Mouse (Mus musculus) embryonic facial prominence, embryonic 14.5 days (tissue): ENCODE data around the gene Clta. TPM values are rescaled to one million over a fixed set of nuclear protein-coding genes. Genes with fewer than 3 reads are reported as not detected.

Experiments
- ATAC-seq: fragments of 200-750 bp; cut with Nextera tagmentation; 2 replicates; pipeline ENCODE4 v1.8.0; 2017; ENCODE audit warnings: low read depth, moderate number of reproducible peaks, moderate TSS enrichment
- DNase-seq: peaks from one replicate; pipeline ENCODE4 v3.0.0-alpha.2; 2015; ENCODE audit warnings: low spot score
- H3K27ac ChIP-seq: fragments of 300-500 bp; sonication (generic); replicated peaks from 2 replicates; pipeline ENCODE4 v1.5.1; 2014; ENCODE audit warnings: low read depth, mild to moderate bottlenecking, low read length, moderate library complexity
- H3K27me3 ChIP-seq: fragments of 300-500 bp; sonication (generic); replicated peaks from 2 replicates; pipeline ENCODE4 v1.6.1; 2014; ENCODE audit warnings: low read length; ENCODE audit not compliant: control insufficient read depth, insufficient read depth
- H3K36me3 ChIP-seq: fragments of 300-500 bp; sonication (generic); 2 replicates; pipeline ENCODE4 v1.6.1; 2014; ENCODE audit warnings: low read length, mixed read lengths; ENCODE audit not compliant: control insufficient read depth, insufficient read depth
- H3K4me1 ChIP-seq: fragments of 300-500 bp; sonication (generic); 2 replicates; pipeline ENCODE4 v1.6.1; 2014; ENCODE audit warnings: antibody characterized with exemption, low read length; ENCODE audit not compliant: control insufficient read depth, insufficient read depth
- H3K4me2 ChIP-seq: fragments of 300-500 bp; sonication (generic); 2 replicates; pipeline ENCODE4 v1.6.1; 2014; ENCODE audit warnings: low read depth, mild to moderate bottlenecking, low read length, moderate library complexity, mixed read lengths
- H3K4me3 ChIP-seq: fragments of 300-500 bp; sonication (generic); 2 replicates; pipeline ENCODE4 v1.5.1; 2014; ENCODE audit warnings: low read depth, mild to moderate bottlenecking, low read length
- H3K9ac ChIP-seq: fragments of 300-500 bp; sonication (generic); 2 replicates; pipeline ENCODE4 v1.6.1; 2014; ENCODE audit warnings: low read depth, mild to moderate bottlenecking, low read length, moderate library complexity, mixed read lengths
- H3K9me3 ChIP-seq: fragments of 300-500 bp; sonication (generic); 2 replicates; pipeline ENCODE4 v1.6.1; 2016; ENCODE audit warnings: low read length; ENCODE audit not compliant: control insufficient read depth
- WGBS: fragments of 180-500 bp; shearing (Covaris S2); extraction: QIAGEN DNeasy Blood & Tissue Kit; methylation state at CpG from one replicate; pipeline ENCODE4 v1.1.7; 2014; 5-methylcytosine and 5-hydroxymethylcytosine counted together
- polyA plus RNA-seq: library from polyadenylated mRNA; unstranded; fragments of >200 nt; fragmentation: Nextera tagmentation; extraction: Ambion mirVana; gene quantifications from 2 replicates; pipeline ENCODE4 v1.2.1, GENCODE M21; 2014

The Clta gene
- polyA plus RNA-seq, 1 experiment from 2014 or later = 258 TPM

- Histone ChIP-seq H3K4me3 (no peak overlapping the region), H3K4me1 (peaks cover 24% of the 10 kb centered on the region), H3K9ac (peak overlapping the region; percentile 25; the same call in 1 of the 2 replicates), H3K9me3 (no peaks in the 10 kb centered on the region), H3K27me3 (no peaks in the 10 kb centered on the region), H3K36me3 (no peaks in the 10 kb centered on the region), H3K27ac (no peak overlapping the region), H3K4me2 (no peak overlapping the region)
- ATAC-seq = no peak
- WGBS = 26% methylated on average over 11 of the region's 13 CpGs
- DNase-seq = peak; percentile 34
These were observed 35.6 kb upstream of the Clta start for GRCm38 (mm10) chr4:43968650-43969049.

- DNase-seq (peak; percentile 75), ATAC-seq (peak; percentile 41; the same call in 1 of the 2 replicates)
- no peak overlapping the region for H3K4me3 ChIP-seq
- H3K4me1 ChIP-seq = peaks cover 24% of the 10 kb centered on the region
- 0 out of 2 replicates have a peak, but pooled peaks cover 3% of the 10 kb centered on the region for H3K36me3 ChIP-seq
- H3K27me3 ChIP-seq = no peaks in the 10 kb centered on the region
- H3K4me2 ChIP-seq = no peak overlapping the region
- no peak overlapping the region for H3K27ac ChIP-seq
- no peak overlapping the region for H3K9ac ChIP-seq
- 17% methylated on average over 4 of the region's 4 CpGs for WGBS
- no peaks in the 10 kb centered on the region for H3K9me3 ChIP-seq
These were observed 34.9 kb upstream of the Clta start for GRCm38 (mm10) chr4:43969373-43969772.

- H3K4me2 ChIP-seq = no peak overlapping the region
- H3K27ac ChIP-seq = no peak overlapping the region
- no peaks in the 10 kb centered on the region for H3K27me3 ChIP-seq
- 0 out of 2 replicates have a peak, but pooled peaks cover 3% of the 10 kb centered on the region for H3K36me3 ChIP-seq
- no peak overlapping the region for H3K9ac ChIP-seq
- DNase-seq = no peak
- H3K4me3 ChIP-seq = no peak overlapping the region
- no peaks in the 10 kb centered on the region for H3K9me3 ChIP-seq
- peaks cover 20% of the 10 kb centered on the region for H3K4me1 ChIP-seq
- WGBS = 82% methylated on average over 20 of the region's 20 CpGs
- ATAC-seq = no peak
These were observed 33.6 kb upstream of the Clta start for GRCm38 (mm10) chr4:43970393-43971330.

GRCm38 (mm10) chr4:43971541-43972136, 32.6 kb upstream of the Clta start:
- Histone ChIP-seq H3K9me3 (no peaks in the 10 kb centered on the region), H3K27me3 (no peaks in the 10 kb centered on the region), H3K4me1 (peaks cover 20% of the 10 kb centered on the region), H3K4me3 (no peak overlapping the region), H3K27ac (peak overlapping the region; percentile 71), H3K36me3 (0 out of 2 replicates have a peak, but pooled peaks cover 3% of the 10 kb centered on the region), H3K4me2 (peak overlapping the region; percentile 30), H3K9ac (peak overlapping the region; percentile 37)
- WGBS = 65% methylated on average over 9 of the region's 9 CpGs
- ATAC-seq (no peak), DNase-seq (no peak)

GRCm38 (mm10) chr4:43972137-43972591, 32.1 kb upstream of the Clta start:
- Histone ChIP-seq H3K36me3 (0 out of 2 replicates have a peak, but pooled peaks cover 3% of the 10 kb centered on the region), H3K9ac (peak overlapping the region; percentile 37), H3K27ac (peak overlapping the region; percentile 71), H3K4me2 (peak overlapping the region; percentile 30), H3K27me3 (no peaks in the 10 kb centered on the region), H3K4me3 (no peak overlapping the region), H3K9me3 (no peaks in the 10 kb centered on the region), H3K4me1 (peaks cover 20% of the 10 kb centered on the region)
- ATAC-seq (peak; percentile 80), DNase-seq (peak; percentile 71)
- 1% methylated on average over 8 of the region's 8 CpGs for WGBS

- no peaks in the 10 kb centered on the region for H3K27me3 ChIP-seq
- H3K9me3 ChIP-seq = no peaks in the 10 kb centered on the region
- H3K4me2 ChIP-seq = no peak overlapping the region
- DNase-seq = peak; percentile 22
- WGBS = 63% methylated on average over 4 of the region's 4 CpGs
- H3K9ac ChIP-seq = no peak overlapping the region
- H3K4me1 ChIP-seq = peaks cover 22% of the 10 kb centered on the region
- no peak for ATAC-seq
- no peak overlapping the region for H3K4me3 ChIP-seq
- H3K36me3 ChIP-seq = 0 out of 2 replicates have a peak, but pooled peaks cover 3% of the 10 kb centered on the region
- H3K27ac ChIP-seq = no peak overlapping the region
These were observed 30.7 kb upstream of the Clta start for GRCm38 (mm10) chr4:43973526-43973981.

DNA sequence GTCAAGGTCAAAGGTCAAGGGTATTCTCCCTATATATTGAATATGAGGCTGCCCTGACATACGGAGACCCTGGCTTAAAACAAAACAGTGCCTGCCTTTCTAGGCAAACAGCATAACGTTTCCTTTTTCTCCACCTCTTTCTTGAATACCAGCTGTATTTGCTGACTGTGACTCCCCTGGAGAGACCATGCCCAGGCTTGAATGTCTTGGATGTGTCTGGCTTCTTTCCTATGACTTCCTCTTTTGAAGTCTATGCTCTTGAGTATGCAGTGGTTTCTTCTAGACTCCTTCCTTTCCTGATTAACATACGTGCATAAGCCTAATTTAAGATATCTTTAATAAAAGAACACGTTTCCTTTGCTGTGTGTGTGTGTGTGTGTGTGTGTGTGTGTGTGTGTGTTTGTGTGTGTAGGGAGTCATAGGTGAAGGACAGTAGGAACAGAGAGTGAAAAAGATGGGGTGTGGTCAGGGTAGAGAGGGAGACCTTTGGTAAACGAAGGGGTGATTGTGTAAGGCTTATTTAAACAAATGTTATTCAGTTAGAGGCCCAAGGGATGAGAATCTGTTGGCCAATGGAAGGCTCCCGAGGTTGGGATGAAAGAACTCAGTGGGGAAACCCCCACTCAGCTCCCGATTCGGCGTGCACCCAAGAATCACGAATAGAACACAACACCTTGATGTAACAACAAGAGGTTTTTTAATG, 29.2 kb upstream of the Clta start:
- no peak for DNase-seq
- H3K36me3 ChIP-seq = 0 out of 2 replicates have a peak, but pooled peaks cover 3% of the 10 kb centered on the region
- no peak overlapping the region for H3K9ac ChIP-seq
- H3K4me1 ChIP-seq = peaks cover 31% of the 10 kb centered on the region
- H3K4me2 ChIP-seq = no peak overlapping the region
- no peaks in the 10 kb centered on the region for H3K27me3 ChIP-seq
- ATAC-seq = no peak
- 76% methylated on average over 10 of the region's 10 CpGs for WGBS
- H3K4me3 ChIP-seq = no peak overlapping the region
- H3K9me3 ChIP-seq = no peaks in the 10 kb centered on the region
- H3K27ac ChIP-seq = no peak overlapping the region

GRCm38 (mm10) chr4:43976223-43976740, 28.0 kb upstream of the Clta start:
- no peak overlapping the region for H3K4me2 ChIP-seq
- H3K9ac ChIP-seq = no peak overlapping the region
- DNase-seq (no peak), ATAC-seq (no peak)
- 72% methylated on average over 6 of the region's 6 CpGs for WGBS
- H3K9me3 ChIP-seq = no peaks in the 10 kb centered on the region
- H3K36me3 ChIP-seq = 0 out of 2 replicates have a peak, but pooled peaks cover 3% of the 10 kb centered on the region
- H3K27me3 ChIP-seq = no peaks in the 10 kb centered on the region
- no peak overlapping the region for H3K4me3 ChIP-seq
- H3K4me1 ChIP-seq = peaks cover 31% of the 10 kb centered on the region
- no peak overlapping the region for H3K27ac ChIP-seq
